Mouse (Mus musculus) cortical plate, adult 2 months (tissue): ENCODE data around the gene Srrm1.

Source experiments
- CTCF ChIP-seq: fragments of 200-500 bp; IDR thresholded peaks from 2 replicates; pipeline ENCODE4 v1.5.1; 2011; ENCODE audit warnings: mild to moderate bottlenecking, control low read depth, low read length; ENCODE audit not compliant: insufficient read depth; ENCODE audit errors: extremely low read depth
- POLR2A ChIP-seq: fragments of 200-500 bp; IDR thresholded peaks from 2 replicates; pipeline ENCODE4 v1.6.1; 2011; ENCODE audit warnings: mild to moderate bottlenecking, low read length, control low read depth; ENCODE audit not compliant: insufficient read depth; ENCODE audit errors: extremely low read depth

DNA sequence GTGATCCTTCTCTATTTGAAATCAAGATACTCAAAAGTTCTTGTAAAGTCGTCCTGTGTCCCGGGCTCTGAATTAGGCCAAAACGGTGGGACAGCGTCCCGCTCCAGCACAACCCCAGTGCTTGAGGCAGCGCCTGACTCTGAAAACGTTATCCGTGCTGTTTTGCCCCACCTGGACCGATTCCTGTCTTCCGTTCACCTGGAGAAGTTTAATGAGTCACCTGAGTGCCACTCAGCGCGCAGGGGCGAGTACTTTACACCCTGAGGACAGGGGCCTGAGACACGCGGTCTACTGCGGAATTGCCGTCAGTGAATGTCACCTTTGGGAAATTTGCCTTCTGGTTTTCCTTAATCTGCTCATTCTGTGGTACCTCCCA lies 79.8 kb downstream of the Srrm1 start:
- TF ChIP-seq CTCF (no peak), POLR2A (no peak)
